Mouse (Mus musculus): ENCODE results near the gene Psen2.

- no peak for TF ChIP-seq POLR2A (IDR thresholded peaks at IDR 0.05; ENCODE audit: borderline replicate concordance, control insufficient read depth, low read depth, low read length)
- no peak for TF ChIP-seq CTCF (IDR thresholded peaks at IDR 0.05; ENCODE audit: control insufficient read depth, insufficient read depth, low read length)
These were observed 13.4 kb downstream of the Psen2 start for GRCm38 (mm10) chr1:180249666-180250440.

Data from bone marrow, adult 2 months (tissue).